Mouse (Mus musculus) CD8-positive naive resting alpha-beta T cell, adult 2 months (primary cell): Measurements from ENCODE around the gene Prss57.

Source experiments
- DNase-seq, 2 experiments: peaks; one replicate each; pipeline ENCODE4 v3.0.0; 2022; ENCODE audit warnings: low read depth in 2 of 2, low spot score in 2 of 2

Prss57 gene

GRCm38 (mm10) chr10:79790861-79791260, at the start of gene Prss57:
Gene Prss57 (minus strand): TSS chr10:79790961.
- no peak for DNase-seq

GRCm38 (mm10) chr10:79840091-79840490, 49.3 kb upstream of the Prss57 start:
- DNase-seq, result no peak

- DNase-seq, result no peak
These were observed 47.4 kb upstream of the Prss57 start for GRCm38 (mm10) chr10:79838151-79838550.

- DNase-seq, result no peak
These were observed 46.2 kb upstream of the Prss57 start for GRCm38 (mm10) chr10:79836918-79837317.

- peak; percentile 65 to 76 for DNase-seq
These were observed 44.1 kb upstream of the Prss57 start for GRCm38 (mm10) chr10:79834769-79835398.

GRCm38 (mm10) chr10:79832786-79833181, 42.0 kb upstream of the Prss57 start:
- DNase-seq, result no peak

GRCm38 (mm10) chr10:79832026-79832785, 41.4 kb upstream of the Prss57 start:
- no peak for DNase-seq

- DNase-seq, result no peak
These were observed 40.8 kb upstream of the Prss57 start for GRCm38 (mm10) chr10:79831583-79831982.

- no peak for DNase-seq
These were observed 33.7 kb upstream of the Prss57 start for GRCm38 (mm10) chr10:79824413-79824812.

- DNase-seq, result no peak
These were observed 32.2 kb upstream of the Prss57 start for GRCm38 (mm10) chr10:79823011-79823410.

GRCm38 (mm10) chr10:79822372-79822771, 31.6 kb upstream of the Prss57 start:
- DNase-seq, result no peak

- DNase-seq, result no peak
These were observed 31.0 kb upstream of the Prss57 start for GRCm38 (mm10) chr10:79821731-79822130.

GRCm38 (mm10) chr10:79820782-79821181, 30.0 kb upstream of the Prss57 start, which contains the start of gene Misp:
Gene Misp (plus strand): TSS chr10:79820989.
- DNase-seq, result no peak

- DNase-seq, result no peak
These were observed 29.5 kb upstream of the Prss57 start for GRCm38 (mm10) chr10:79820277-79820676.

- no peak for DNase-seq
These were observed 28.8 kb upstream of the Prss57 start for GRCm38 (mm10) chr10:79819606-79820005.

- DNase-seq, result no peak
These were observed 27.5 kb upstream of the Prss57 start for GRCm38 (mm10) chr10:79818225-79818624.

GRCm38 (mm10) chr10:79817111-79817510, 26.4 kb upstream of the Prss57 start:
- no peak for DNase-seq

GRCm38 (mm10) chr10:79815671-79816494, 25.1 kb upstream of the Prss57 start:
- DNase-seq, result no peak

GRCm38 (mm10) chr10:79814271-79814842, 23.6 kb upstream of the Prss57 start:
- DNase-seq, result no peak

GRCm38 (mm10) chr10:79811736-79812637, 21.2 kb upstream of the Prss57 start:
- DNase-seq, result peak; percentile 80 to 84
